Mouse (Mus musculus): ENCODE results near the gene Gab2. TPM values are rescaled to one million over a fixed set of nuclear protein-coding genes. Genes with fewer than 3 reads are reported as not detected.

Gene Gab2
- total RNA-seq, 4 experiments from 2014 or later = 3.6 to 7.0 (median 5.3) TPM

DNA sequence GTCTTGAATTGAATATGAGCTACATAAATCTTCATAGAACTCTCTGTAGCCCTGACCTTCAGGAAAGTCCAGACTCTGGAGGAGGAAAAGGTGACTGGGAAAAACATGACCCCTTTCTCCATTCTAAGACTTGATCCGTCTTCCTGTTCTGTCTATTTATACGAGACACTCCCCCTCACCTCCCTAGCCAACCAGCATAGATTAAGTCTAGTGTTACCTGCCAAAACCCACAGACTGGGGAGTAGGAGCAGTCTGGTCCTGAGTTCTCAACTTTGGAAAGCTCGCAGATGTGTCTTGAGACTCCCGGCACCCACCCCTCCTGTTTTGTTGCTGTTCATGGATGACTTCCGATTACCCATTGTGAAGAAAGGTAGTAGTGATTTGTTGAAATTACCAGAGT lies 166.8 kb downstream of the Gab2 start:
- DNase-seq (ENCODE audit: low spot score in 2 of 2) = no peak

DNA sequence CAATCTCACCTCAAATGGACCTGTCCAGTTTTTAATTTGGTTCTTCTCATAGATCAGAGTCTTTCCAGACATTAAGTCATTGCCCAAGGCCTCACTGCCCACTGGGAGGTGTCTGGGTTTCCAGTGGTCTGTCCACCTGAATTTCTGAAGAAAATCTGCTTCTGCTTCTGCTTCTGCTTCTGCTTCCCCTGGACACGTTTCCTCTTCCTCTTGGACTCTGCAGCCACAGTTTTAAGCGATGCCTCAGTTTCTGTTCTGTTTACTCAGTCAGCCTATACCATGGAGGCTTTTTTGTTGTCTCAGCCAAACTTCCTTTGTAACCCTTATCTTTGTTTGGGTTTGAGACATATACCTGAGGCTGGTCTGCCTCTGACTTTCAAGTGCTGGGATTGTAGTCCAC lies 170.3 kb downstream of the Gab2 start:
- no peak for DNase-seq (ENCODE audit: low spot score in 2 of 2)

DNA sequence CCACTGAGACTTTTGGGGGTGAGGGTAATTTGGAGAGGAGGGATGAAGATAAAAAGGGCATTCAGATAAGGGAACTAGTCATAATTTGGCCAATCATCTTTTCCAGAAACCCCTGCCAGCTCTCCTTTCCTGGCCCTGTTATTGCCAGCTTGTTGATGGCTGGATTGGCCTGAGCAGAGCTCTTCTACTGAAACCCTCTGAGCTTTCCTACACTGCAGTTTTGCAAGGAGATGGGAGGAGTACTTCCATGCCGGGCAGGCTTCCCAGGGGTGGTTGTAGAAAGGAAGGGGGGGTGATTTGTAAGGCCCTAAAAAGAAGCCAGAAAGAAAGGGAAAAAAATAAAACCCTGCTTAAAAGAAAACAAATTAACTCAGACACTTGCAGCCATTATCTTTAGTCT lies 181.2 kb downstream of the Gab2 start:
- peak; percentile 3 to 51 for DNase-seq (ENCODE audit: low spot score in 2 of 2)

DNA sequence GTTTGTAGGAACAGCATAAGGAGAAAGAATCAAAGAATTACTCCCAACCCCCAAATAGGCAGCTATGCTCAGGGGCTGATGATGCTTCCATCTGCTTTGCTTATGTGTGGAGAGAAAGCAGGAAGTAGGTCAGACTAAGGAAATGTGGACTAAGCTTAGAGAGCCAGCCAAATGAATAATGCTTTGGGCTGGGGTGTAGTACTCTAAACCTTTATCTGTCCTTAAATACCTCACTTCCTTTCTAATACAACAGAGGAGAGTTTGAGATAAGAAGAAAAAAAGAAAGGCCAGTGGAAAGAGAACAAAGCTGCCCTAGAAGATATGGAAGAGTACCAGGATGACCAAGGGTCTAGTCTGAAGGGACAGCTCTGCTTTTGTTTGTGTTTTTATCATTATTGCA lies 189.0 kb downstream of the Gab2 start:
- DNase-seq (ENCODE audit: low spot score in 2 of 2) = no peak

DNA sequence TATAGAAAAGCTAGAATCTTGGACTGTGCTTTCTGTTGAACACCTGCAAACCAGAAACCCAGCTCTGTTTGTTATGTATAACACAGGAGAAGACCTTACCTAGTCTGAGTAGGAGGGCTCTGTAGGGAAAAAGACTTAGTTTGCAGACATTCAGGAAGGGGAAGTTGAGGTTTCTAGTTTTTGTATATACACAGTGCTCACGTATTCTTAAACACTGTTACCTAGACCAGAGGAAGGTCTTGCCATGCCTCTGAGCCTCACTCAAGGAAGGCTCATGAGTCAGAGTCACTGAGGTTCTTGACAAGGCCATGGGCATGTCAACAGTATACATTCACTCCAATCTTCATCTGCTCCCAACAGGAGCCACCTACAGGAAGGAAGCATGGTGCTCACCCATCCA lies 189.7 kb downstream of the Gab2 start:
- no peak for DNase-seq (ENCODE audit: low spot score in 2 of 2)

DNA sequence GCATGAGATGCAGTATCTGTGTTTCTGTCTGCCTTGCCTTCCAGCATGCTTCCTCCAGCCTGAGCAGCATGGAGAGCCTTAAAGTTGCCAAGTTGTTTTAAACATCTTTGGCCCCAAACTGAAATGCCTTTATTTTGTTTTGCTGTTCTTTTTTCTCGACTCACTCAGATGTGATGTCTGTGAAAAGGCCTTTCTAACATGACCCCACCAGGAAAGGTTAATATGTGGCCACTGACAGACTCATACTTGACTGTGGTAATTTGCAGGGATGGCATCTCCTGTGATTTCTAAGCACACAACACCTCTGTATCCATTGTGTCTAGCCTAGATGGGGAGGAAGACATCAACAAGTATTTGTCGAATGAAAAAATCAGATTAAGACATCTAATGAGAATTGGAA lies 215.6 kb downstream of the Gab2 start:
- no peak for DNase-seq (ENCODE audit: low spot score in 2 of 2)

DNA sequence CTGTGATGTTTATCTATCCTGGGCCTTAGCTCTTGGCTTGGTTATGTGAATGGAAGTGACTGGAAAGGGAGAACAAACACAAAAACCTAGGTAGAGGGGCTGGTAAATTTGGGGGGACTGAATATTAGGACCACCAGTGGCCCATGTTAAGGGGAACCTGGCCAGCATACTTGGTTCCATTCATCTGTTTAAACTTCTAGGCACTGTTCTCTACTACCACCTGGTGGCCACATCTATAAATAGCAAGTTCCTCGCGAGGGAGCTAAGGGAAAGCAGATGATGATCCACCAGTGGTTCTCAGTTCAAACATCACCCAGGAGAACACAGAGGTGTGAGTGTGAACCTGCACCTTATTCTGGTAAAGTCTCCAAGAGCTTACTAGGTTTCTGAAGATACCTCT lies 216.1 kb downstream of the Gab2 start:
- DNase-seq (ENCODE audit: low spot score in 2 of 2) = peak; percentile 21 to 39

DNA sequence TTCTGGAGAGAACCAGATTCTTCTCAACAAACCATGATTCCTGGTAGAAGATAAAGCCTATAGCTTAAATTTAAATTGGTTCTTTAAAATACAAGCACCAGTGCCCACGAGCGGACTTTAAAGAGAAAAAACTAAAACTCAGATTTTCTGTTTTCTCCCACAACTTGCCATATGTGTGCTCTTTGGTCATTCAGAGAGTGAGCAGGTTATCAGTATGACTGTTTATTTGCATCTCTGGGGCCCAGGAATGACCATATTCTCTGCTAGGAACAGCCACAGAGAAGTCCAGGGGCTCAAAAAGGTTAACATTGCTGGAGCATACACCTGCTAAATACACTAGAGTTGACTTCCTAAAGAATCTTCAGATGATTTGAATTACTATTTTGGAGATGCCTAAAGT lies 216.9 kb downstream of the Gab2 start:
- no peak for DNase-seq (ENCODE audit: low spot score in 2 of 2)

DNA sequence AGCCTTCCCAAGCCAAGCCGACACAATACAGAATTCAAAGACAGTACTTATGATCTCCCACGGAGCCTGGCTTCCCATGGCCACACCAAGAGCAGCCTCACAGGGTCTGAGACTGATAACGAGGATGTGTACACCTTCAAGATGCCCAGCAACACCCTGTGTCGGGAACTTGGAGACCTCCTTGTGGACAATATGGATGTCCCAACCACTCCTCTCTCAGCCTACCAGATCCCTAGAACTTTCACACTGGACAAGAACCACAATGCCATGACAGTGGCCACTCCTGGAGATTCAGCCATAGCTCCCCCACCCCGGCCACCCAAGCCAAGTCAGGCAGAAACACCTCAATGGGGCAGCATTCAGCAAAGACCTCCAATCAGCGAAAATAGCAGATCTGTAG lies 217.6 kb downstream of the Gab2 start:
- DNase-seq (ENCODE audit: low spot score in 2 of 2) = no peak

DNA sequence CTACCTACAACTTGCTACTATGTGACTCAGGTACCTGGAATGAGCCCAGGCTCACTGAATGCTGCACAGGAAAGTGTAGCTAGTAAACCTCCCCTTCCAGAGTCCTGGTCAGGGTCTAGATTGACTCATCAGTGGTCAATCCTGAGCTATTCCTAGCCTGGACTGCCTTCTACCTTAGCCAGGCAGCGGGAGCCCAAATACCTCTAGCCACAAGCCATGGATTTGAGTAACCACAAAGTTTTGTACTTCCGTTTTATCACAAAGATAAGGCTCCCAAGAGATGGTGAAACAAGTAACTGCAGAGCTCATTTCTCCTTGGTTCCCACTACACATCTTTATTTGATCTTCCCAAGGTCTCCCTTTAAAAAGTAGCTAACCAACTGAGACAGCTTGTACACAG lies 219.5 kb downstream of the Gab2 start:
- DNase-seq (ENCODE audit: low spot score in 2 of 2) = no peak

DNA sequence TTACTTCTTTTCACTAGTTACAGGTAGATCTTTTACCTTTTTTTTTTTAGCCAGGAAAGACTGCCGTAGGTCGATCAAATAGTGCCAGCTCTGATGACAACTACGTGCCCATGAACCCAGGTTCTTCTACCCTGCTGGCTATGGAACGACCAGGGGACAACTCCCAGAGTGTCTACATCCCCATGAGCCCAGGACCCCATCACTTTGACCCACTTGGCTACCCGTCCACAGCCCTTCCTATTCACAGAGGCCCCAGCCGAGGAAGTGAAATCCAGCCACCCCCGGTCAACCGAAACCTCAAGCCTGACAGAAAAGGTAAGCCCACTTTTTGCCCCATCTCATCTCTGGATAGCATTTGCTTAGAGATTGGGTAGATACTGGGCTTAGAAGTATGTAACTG lies 219.9 kb downstream of the Gab2 start:
- DNase-seq (ENCODE audit: low spot score in 2 of 2) = no peak

DNA sequence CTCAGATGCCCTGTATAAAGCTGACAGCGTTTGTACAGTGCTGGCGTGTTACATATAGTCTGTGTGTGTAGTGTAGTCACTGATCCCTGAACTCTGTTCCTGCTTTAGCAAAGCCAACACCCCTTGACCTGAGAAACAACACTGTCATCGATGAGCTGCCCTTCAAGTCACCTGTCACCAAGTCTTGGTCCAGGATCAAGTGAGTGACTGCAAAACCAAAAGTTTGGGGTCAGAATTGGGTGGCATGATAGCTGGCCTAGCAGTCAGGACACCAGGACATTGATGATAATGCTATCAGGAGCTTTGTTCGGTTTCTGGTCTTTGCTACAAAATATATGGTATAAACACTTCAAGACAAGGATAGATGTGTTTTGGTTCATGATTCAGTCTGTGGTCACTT lies 220.9 kb downstream of the Gab2 start:
- DNase-seq (ENCODE audit: low spot score in 2 of 2) = no peak

DNA sequence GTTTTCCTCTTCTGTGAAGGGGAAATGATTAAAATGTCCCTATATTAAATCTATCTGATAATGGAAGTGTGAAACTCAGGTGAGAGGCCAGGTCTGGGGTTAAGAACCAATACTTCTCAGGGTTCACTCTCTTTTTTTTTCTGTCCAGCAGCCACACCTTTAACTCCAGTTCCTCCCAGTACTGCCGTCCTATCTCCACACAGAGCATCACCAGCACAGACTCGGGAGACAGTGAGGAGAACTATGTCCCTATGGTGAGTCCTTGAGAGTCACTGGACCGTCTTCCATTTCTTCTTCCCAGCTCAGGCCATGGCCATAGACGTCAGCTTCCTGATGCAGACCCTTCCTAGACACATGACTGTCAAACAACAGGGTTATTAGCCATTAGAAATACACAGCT lies 221.5 kb downstream of the Gab2 start:
- no peak for DNase-seq (ENCODE audit: low spot score in 2 of 2)

DNA sequence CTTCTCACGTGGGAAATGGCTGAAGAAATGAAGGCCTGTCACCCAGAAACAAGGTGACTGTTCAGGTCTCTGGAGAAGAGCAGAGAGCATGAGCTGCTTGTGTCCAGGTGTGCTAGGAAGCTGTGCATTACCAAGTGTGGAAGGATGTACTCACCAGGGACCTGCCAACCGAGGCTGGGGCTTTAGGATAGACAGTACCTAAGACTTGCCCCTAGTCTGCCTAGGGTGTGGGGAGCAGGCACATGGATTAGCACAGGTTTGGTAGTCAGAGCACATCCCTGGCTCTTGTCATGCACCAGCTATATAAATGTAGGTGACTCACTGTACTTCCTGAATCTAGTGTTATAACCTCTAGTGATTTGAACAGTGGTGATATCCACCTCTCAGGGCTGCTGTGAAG lies 222.2 kb downstream of the Gab2 start:
- no peak for DNase-seq (ENCODE audit: low spot score in 2 of 2)

DNA sequence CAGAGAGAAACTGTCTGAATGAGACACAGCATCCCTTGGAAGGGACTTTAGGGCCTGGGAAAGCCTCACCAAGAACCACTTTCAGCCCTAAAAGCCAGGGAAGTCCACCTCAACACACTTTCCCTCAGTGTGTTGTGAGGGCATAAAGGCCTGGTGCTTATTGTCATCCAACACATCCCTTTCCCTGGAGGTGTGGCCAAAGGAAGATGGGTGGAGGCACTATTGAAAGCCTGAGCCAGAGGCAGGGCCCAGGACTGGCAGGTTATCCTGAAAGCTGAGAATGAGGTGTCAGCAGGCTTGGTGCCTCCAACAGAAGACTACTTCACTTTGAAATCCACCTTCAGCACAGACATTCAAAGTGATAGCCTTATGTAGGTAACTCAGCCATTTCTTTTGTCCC lies 223.1 kb downstream of the Gab2 start:
- DNase-seq (ENCODE audit: low spot score in 2 of 2) = peak in 1 of 2 experiments; percentile 1

DNA sequence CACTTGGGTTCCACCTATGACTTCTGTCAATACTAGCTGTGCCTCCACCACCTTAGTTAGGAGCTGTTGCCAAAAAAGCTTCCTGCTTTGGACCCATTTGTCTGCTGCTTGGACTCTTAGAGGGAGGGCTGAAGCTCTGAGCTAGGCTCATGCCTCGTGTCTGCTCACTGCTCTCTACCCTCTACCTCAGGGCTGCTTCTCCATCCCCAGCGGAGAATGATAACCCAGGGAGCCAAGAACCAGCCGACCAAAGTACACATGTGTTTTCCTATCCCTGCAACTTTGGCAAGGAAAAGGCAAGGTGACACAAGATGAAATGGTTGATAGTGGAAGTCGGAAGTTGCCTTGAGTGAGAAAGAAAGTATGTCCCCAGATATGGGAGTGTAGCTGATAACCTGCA lies 223.8 kb downstream of the Gab2 start:
- peak in 1 of 2 experiments; percentile 1 for DNase-seq (ENCODE audit: low spot score in 2 of 2)

DNA sequence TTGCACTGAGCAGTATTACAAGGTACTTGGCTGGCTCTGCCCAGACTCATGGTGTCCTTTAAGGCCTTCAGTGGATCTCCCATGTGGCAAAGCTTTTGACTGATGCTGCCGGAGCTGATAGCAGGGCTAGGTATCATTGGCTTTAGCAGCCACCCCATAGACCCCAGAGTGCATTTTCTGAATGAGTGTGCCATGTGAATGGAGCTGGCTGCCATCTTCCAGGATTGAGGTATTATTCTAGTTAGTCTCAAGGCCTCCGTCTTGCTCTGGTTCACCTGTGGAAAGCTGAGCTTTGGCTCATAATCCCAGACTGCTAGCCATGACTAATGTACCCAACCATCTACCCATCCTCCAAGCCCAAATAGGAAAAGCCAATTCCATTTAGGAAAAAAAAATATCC lies 225.4 kb downstream of the Gab2 start:
- DNase-seq (ENCODE audit: low spot score in 2 of 2) = no peak

DNA sequence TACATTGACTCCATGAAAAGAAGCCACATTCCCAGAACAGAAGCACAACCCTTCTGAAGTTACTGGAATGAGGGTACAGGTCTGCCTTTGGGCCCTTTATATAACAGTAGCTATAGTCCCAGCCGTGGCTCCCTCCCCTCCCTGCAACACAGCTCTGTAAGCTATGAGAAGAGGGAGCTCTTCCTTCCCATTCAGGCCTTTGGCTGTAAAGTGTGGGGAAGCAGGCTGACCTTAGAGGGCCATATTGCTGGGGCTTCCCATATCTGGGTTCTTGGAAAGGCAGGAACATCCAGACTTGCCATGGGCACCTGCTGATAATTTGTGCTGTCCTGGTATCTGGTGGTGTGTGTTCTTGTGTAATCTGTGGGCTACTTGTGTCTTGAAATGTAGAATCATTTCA lies 226.2 kb downstream of the Gab2 start:
- DNase-seq (ENCODE audit: low spot score in 2 of 2) = no peak

DNA sequence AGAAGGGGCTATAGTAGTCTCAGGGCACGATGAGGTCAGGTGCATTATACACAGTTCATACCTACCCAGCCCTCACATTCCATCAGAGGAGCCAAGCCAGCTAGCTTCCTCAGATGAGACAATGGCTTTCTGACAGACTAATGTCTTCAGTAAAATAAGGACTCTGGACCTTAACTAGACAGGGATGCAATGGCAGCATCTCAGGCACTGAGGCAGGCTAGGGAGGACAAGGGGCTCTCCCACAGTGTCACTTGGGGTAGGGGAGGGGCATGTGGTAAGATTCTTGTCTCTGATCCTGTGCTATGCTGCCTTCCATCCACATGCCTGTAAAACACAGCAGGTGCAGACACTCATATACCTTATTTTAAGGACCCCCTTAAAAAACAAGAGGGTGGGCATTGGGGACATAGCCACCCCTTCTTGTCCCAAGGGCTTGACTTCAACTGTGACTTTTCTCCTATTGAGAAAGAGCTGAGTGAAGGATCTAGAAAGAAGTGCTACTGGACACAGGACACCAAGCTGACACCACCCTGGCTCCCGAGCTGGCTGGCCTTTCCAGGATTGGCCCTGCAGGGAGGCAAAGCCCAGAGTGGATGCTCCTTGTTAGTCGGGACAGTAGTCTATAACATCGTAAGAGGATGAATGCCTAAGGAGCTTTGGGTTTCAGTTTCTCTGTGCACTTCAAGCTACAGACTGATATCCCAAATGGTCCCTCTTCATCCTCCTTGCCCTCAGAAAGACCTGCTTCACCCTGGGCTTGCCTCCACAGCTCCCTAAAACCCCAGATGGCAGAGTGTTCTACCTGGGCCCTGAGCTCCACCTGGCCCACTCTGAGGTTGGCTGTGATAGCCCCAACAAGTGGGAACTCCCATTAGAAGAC lies 228.3 kb downstream of the Gab2 start:
- peak in 1 of 2 experiments; percentile 1 for DNase-seq (ENCODE audit: low spot score in 2 of 2)

DNA sequence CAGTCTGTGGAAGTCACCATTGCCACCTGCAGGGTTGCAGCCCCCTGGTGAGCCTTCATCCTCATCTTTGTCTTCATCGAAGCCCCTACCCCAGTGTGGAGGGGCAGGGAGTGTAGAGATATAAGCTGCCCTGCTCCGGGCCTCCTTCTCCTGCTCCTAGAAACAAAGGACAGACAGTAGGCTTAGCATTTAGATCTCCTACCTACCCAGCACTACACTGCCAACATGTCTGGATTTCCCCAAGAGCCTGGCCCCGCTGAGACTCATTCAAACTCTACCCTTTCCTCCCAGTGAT lies 228.9 kb downstream of the Gab2 start:
- DNase-seq (ENCODE audit: low spot score in 2 of 2) = no peak

DNA sequence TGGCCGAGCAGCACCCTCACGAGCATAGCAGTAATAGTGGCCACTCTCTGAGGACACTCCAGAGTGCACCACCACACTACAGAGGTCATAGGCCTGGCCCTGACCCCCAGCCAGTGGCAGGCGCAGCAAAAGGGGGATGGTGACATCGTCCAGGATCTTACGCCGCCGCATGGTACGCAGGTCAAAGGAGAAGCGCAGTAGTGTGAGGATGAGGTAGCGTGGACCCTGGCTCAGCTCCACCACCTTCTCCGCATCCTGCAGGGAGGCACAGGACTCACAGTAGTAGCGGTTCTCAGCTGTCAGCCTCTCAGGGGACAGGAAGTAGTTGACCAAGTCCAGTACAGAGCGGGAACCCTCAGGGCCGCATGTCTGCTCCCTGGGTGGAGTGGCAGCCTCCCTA lies 230.2 kb downstream of the Gab2 start:
- DNase-seq (ENCODE audit: low spot score in 2 of 2) = no peak

DNA sequence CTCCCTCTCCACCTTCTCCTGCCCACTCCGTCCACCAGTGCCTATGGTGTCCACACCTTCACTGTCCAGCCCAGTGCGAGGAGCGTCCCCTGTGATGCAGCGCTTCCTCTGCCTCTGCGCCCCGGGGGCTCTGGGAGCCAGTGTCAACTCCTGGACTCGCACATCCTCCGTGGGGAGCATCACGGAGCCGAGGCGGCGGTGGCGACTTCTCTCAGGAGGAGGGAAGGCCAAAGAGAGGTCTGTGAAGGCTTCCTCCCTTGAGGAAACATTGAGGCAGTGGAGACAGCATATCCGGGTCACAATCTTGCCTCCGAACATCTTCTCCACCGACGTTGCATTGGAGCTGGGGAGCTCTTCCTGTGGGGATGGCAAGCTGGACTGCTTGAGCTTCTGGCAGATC lies 230.8 kb downstream of the Gab2 start:
- DNase-seq (ENCODE audit: low spot score in 2 of 2) = peak in 1 of 2 experiments; percentile 4

DNA sequence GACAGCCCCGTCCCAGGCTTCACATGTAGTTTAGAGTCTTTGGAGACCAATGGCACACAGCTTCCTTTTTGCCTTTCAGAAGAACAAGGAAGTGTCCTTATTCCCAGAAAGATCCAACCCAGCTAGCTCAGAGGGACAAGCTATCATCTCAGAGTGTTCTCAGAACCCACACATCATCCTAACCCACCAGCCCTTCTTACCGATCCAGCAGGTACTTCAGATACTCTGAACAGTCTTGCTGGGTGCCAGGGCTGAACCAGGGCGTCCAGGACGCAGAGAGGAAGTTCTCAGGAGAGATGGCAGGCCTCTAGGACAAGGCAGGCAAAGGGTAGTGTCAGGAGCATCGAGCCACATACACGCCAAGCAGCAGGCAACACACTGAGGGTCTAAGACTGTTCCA lies 231.5 kb downstream of the Gab2 start:
- DNase-seq (ENCODE audit: low spot score in 2 of 2) = no peak

All from gastrocnemius, adult 8-10 months (tissue).